Mouse (Mus musculus) myocyte (in vitro differentiated cells): ENCODE results near the gene Runx2. TPM values are rescaled to one million over a fixed set of nuclear protein-coding genes. Genes with fewer than 3 reads are reported as not detected.
A peak's percentile ranks its signal among the peaks of the same experiment; 100 is the strongest.

Experiments used
- H3K27me3 ChIP-seq: one replicate; pipeline ENCODE4 v1.6.1; 2011; ENCODE audit not compliant: control insufficient read depth, insufficient read depth, insufficient read length
- H3K36me3 ChIP-seq: one replicate; pipeline ENCODE4 v1.6.1; 2011; ENCODE audit not compliant: control insufficient read depth, insufficient read depth
- H3K4me2 ChIP-seq: one replicate; pipeline ENCODE4 v1.6.1; 2011; ENCODE audit warnings: low read depth, control low read depth
- H3K4me3 ChIP-seq: one replicate; pipeline ENCODE4 v1.5.1; 2011; ENCODE audit warnings: mild to moderate bottlenecking, control low read depth, moderate library complexity
- H3K79me2 ChIP-seq: one replicate; pipeline ENCODE4 v1.6.1; 2011; ENCODE audit not compliant: control insufficient read depth, insufficient read depth
- H3ac ChIP-seq: one replicate; pipeline ENCODE4 v1.6.1; 2011; ENCODE audit not compliant: control insufficient read depth, insufficient read length
- CEBPB ChIP-seq: IDR thresholded peaks from 2 replicates; pipeline ENCODE4 v1.6.1; 2011; ENCODE audit warnings: mild to moderate bottlenecking, moderate library complexity; ENCODE audit not compliant: poor library complexity, insufficient read depth, severe bottlenecking
- E2F4 ChIP-seq: IDR thresholded peaks from one replicate; pipeline ENCODE4 v1.6.1; 2011; ENCODE audit warnings: mild to moderate bottlenecking, control low read depth, moderate library complexity; ENCODE audit not compliant: insufficient read depth
- MAX ChIP-seq: IDR thresholded peaks from one replicate; pipeline ENCODE4 v1.6.1; 2011; ENCODE audit warnings: low read depth, mild to moderate bottlenecking, control low read depth
- MYOD1 ChIP-seq, 3 experiments: IDR thresholded peaks; one replicate each; pipeline ENCODE4 v1.6.1; 2011; ENCODE audit warnings: control low read depth in 2 of 3, low read depth in 2 of 3, mild to moderate bottlenecking in 2 of 3, moderate library complexity in 1 of 3; ENCODE audit not compliant: insufficient read length in 2 of 3, control insufficient read depth in 1 of 3
- MYOG ChIP-seq, 3 experiments: IDR thresholded peaks; one replicate each; pipeline ENCODE4 v1.6.1; 2011; ENCODE audit warnings: control low read depth in 2 of 3, low read depth in 2 of 3, mild to moderate bottlenecking in 2 of 3; ENCODE audit not compliant: insufficient read length in 2 of 3, control insufficient read depth in 1 of 3, insufficient read depth in 1 of 3
- POLR2A ChIP-seq: IDR thresholded peaks from one replicate; pipeline ENCODE4 v1.6.1; 2011; ENCODE audit warnings: low read depth, mild to moderate bottlenecking, control low read depth, moderate library complexity; ENCODE audit not compliant: insufficient read length
- POLR2AphosphoS2 ChIP-seq: IDR thresholded peaks from one replicate; pipeline ENCODE4 v1.6.1; 2011; ENCODE audit warnings: low read depth, control low read depth; ENCODE audit not compliant: insufficient read length
- REST ChIP-seq: IDR thresholded peaks from one replicate; pipeline ENCODE4 v1.6.1; 2011; ENCODE audit warnings: mild to moderate bottlenecking, control low read depth, moderate library complexity; ENCODE audit not compliant: insufficient read depth, insufficient read length
- SRF ChIP-seq: IDR thresholded peaks from one replicate; pipeline ENCODE4 v1.6.1; 2011; ENCODE audit warnings: low read depth; ENCODE audit not compliant: control insufficient read depth, insufficient read length
- TCF12 ChIP-seq: IDR thresholded peaks from one replicate; pipeline ENCODE4 v1.6.1; 2011; ENCODE audit warnings: mild to moderate bottlenecking, control low read depth; ENCODE audit not compliant: poor library complexity, insufficient read depth, severe bottlenecking
- TCF3 ChIP-seq: IDR thresholded peaks from one replicate; pipeline ENCODE4 v1.6.1; 2011; ENCODE audit warnings: low read depth, control low read depth; ENCODE audit not compliant: insufficient read length
- USF1 ChIP-seq: IDR thresholded peaks from one replicate; pipeline ENCODE4 v1.6.1; 2011; ENCODE audit warnings: low read depth, mild to moderate bottlenecking, control low read depth, moderate library complexity
- polyA plus RNA-seq: library from polyadenylated mRNA; unstranded; fragments of >200 nt; fragmentation: generic; extraction: Trizol; gene quantifications from one replicate; pipeline ENCODE4 v1.2.1, GENCODE M21; 2012; ENCODE audit warnings: missing spikeins

Runx2 gene
- polyA plus RNA-seq, 1 experiment = 6.7 TPM

DNA sequence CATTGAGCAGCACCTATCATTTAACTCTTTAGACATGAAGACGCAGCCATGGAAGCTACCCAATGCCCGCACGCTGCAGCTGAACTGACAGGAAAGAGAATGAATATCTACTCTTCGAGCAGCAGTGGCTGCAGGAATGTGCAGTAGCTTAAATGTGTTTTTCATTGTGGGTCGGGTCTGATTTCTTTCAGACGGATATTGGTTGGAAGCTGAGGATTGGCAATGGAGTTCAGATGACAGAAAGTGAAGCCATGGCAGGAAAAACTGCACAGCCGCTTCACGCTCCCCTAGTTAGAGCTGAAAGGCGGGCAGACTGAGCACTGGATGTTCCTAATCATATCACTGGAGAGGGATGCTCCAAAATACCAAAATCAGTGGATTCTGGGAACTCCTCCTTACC is 131.6 kb downstream of the Runx2 start:
- no peaks in the 10 kb centered on the region for H3K27me3 ChIP-seq
- no peak overlapping the region for H3K4me3 ChIP-seq
- H3ac ChIP-seq = no peak overlapping the region
- H3K36me3 ChIP-seq = peaks cover 8% of the 10 kb centered on the region
- TF ChIP-seq MAX = no peak
- no peak overlapping the region for H3K4me2 ChIP-seq
- H3K79me2 ChIP-seq = peaks cover 58% of the 10 kb centered on the region

DNA sequence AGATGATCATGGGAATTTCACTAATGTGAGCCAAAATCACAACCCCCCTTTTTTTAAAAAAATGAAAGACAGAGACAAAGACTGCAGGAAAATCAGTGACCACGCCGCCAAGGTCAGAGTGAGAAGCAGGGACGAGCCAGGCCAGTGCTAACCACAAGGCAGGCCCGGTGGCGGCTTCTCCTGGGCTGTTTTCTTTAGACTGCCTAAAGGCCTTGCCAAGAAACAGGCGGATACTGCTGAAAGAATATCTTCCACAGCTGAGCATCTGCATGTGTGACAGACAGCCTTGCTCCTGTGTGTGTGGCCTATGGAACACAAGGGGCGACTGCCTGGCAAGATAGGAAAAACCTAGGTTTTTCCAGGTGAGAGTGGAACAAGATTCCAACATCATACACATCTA is 136.8 kb downstream of the Runx2 start:
- H3K4me2 ChIP-seq = peak overlapping the region; percentile 76
- H3K27me3 ChIP-seq = no peaks in the 10 kb centered on the region
- peaks cover 53% of the 10 kb centered on the region for H3K79me2 ChIP-seq
- TF ChIP-seq CEBPB (no peak), MYOD1 (IDR thresholded peaks at IDR 0.05; ENCODE audit: control insufficient read depth in 1 of 3, insufficient read length in 2 of 3, low read depth in 2 of 3) (peak in 2 of 3 experiments; percentile 53 to 73), MYOG (IDR thresholded peaks at IDR 0.05; ENCODE audit: control insufficient read depth in 1 of 3, insufficient read depth in 1 of 3, insufficient read length in 2 of 3, low read depth in 2 of 3) (peak in 1 of 3 experiments; percentile 22)
- H3ac ChIP-seq = no peak overlapping the region
- H3K36me3 ChIP-seq = peaks cover 16% of the 10 kb centered on the region
- no peak overlapping the region for H3K4me3 ChIP-seq

DNA sequence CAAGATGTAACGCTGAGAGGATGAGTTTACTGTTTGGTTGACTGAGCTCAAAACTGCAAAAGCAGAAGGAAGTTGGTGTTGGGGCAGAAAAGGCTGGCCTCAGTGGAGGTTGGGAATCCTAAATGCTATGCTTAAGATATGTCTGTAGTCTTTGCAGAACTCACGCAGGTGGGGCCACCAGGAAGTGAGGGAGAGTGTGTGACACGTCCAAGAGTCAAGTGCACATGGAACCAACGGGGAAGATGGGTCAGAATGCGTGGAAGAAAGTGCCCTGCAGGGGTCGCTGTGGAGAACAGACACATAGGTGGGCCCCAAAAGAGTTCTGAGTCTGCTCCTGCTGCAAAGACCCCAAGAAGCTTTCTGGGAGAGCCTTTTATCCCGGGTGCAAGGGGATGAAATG is 141.8 kb downstream of the Runx2 start:
- peaks cover 8% of the 10 kb centered on the region for H3K36me3 ChIP-seq
- no peaks in the 10 kb centered on the region for H3K27me3 ChIP-seq
- H3K4me3 ChIP-seq = no peak overlapping the region
- H3K79me2 ChIP-seq = peaks cover 54% of the 10 kb centered on the region
- H3ac ChIP-seq = no peak overlapping the region
- no peak for TF ChIP-seq TCF3
- no peak for TF ChIP-seq USF1
- no peak overlapping the region for H3K4me2 ChIP-seq

DNA sequence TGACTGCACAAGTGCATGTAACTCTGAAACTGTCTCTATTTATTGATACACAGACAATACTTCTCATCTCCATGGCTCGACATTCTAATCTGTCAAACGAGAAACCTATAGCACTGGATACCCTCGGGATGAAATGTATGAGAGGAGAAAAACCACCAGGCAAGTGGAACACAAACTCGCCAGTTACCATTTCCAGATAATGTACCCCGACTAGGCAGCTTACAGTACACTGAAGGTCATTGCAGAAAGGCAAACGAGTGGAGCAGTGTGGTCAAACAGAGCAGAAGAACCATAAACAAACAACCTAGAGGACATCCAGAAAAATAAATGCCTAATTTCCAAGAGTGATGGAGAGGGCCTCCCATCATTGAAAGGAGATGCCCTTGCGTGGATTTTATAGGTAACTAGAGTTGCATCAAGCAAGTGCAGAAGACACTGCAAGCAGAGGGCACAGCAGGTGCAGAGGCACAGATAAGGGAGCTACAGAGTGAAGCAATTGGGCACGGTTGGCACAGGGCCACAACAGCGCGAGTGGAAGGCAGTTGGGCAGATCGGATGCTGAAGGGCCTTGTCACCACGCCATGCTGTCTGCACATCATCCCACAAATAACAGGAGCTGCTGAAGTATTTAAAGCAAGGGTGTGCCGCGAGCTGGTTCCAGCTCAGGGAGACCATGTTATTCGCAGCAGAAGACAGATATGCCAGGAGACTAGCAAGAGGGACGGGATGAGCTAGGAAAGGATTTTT is 142.5 kb downstream of the Runx2 start:
- Histone ChIP-seq H3K4me3 (no peak overlapping the region), H3ac (no peak overlapping the region), H3K27me3 (no peaks in the 10 kb centered on the region), H3K79me2 (peaks cover 54% of the 10 kb centered on the region), H3K4me2 (no peak overlapping the region), H3K36me3 (peaks cover 8% of the 10 kb centered on the region)
- TF ChIP-seq CEBPB (0 out of 2 replicates have a peak, but pooled peaks have one; percentile 42), REST (no peak), MYOD1 (IDR thresholded peaks at IDR 0.05; ENCODE audit: control insufficient read depth in 1 of 3, insufficient read length in 2 of 3, low read depth in 2 of 3) (peak in 2 of 3 experiments; percentile 84 to 92), POLR2A (no peak), USF1 (no peak), E2F4 (no peak), TCF3 (peak; percentile 9), MYOG (IDR thresholded peaks at IDR 0.05; ENCODE audit: control insufficient read depth in 1 of 3, insufficient read depth in 1 of 3, insufficient read length in 2 of 3, low read depth in 2 of 3) (peak; percentile 58 to 91 (median 85))

DNA sequence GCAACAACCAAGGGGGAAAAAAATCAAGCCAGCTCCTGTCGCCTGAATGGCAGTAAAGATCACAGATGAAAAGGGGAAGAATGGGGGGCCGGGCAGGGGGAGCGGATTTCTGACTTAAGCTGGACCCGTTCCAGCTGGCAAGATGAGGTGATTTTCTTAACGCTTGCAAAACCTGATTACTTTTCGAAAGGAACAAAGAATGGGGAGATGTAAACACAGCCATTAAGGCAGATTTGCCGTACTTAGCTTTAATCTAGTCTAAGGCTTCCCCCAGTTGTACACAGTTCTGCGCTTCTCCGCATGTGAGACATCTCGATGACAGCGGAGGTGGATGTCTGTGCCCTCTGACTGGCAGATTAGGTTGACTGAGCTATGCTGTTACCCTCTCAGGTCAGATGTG is 144.6 kb downstream of the Runx2 start:
- TF ChIP-seq MYOG (IDR thresholded peaks at IDR 0.05; ENCODE audit: control insufficient read depth in 1 of 3, insufficient read depth in 1 of 3, insufficient read length in 2 of 3, low read depth in 2 of 3) (no peak), MAX (no peak), SRF (no peak), POLR2A (no peak), MYOD1 (IDR thresholded peaks at IDR 0.05; ENCODE audit: control insufficient read depth in 1 of 3, insufficient read length in 2 of 3, low read depth in 2 of 3) (no peak), REST (no peak), E2F4 (no peak), USF1 (no peak), TCF12 (no peak), TCF3 (no peak), POLR2AphosphoS2 (no peak), CEBPB (no peak)
- peaks cover 48% of the 10 kb centered on the region for H3K79me2 ChIP-seq
- H3K4me3 ChIP-seq = no peak overlapping the region
- H3K27me3 ChIP-seq = no peaks in the 10 kb centered on the region
- no peak overlapping the region for H3K4me2 ChIP-seq
- H3K36me3 ChIP-seq = peaks cover 8% of the 10 kb centered on the region
- H3ac ChIP-seq = no peak overlapping the region

DNA sequence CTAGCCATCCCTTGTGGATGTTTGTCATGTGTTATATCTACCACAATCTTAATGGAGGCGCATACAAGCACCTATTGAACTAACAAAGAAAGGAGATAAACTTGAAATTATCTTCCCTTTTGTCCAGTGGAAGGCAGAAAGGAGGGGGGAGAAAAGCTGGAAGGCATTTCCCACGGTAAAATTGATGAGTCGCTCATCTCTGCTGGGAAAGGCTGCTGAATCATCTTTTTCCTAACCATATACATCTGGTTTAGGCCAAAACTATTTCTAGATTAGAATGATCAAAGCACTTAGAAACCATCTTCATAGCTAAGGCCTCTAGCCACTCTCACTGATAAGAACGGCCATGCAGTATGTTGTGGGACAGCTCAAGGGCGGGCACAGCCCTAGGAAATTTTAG is 147.3 kb downstream of the Runx2 start:
- no peak overlapping the region for H3K4me3 ChIP-seq
- no peak overlapping the region for H3K4me2 ChIP-seq
- no peaks in the 10 kb centered on the region for H3K36me3 ChIP-seq
- no peaks in the 10 kb centered on the region for H3K27me3 ChIP-seq
- TF ChIP-seq TCF3 = no peak
- TF ChIP-seq SRF = no peak
- no peak for TF ChIP-seq MAX
- no peak for TF ChIP-seq MYOD1 (IDR thresholded peaks at IDR 0.05; ENCODE audit: control insufficient read depth in 1 of 3, insufficient read length in 2 of 3, low read depth in 2 of 3)
- TF ChIP-seq USF1 = no peak
- TF ChIP-seq MYOG (IDR thresholded peaks at IDR 0.05; ENCODE audit: control insufficient read depth in 1 of 3, insufficient read depth in 1 of 3, insufficient read length in 2 of 3, low read depth in 2 of 3) = no peak
- TF ChIP-seq TCF12 = no peak
- TF ChIP-seq E2F4 = no peak
- no peak for TF ChIP-seq POLR2A
- H3ac ChIP-seq = no peak overlapping the region
- H3K79me2 ChIP-seq = peaks cover 46% of the 10 kb centered on the region
